Mouse (Mus musculus): Measurements from ENCODE around the gene Suclg1.

Suclg1 gene

GRCm38 (mm10) chr6:73249851-73250250 is 1.7 kb downstream of the Suclg1 start:
- no peak for DNase-seq (ENCODE audit: extremely low spot score, low spot score)

GRCm38 (mm10) chr6:73251336-73251735 is 3.2 kb downstream of the Suclg1 start:
- no peak for DNase-seq (ENCODE audit: extremely low spot score, low spot score)

GRCm38 (mm10) chr6:73252396-73252795 is 4.2 kb downstream of the Suclg1 start:
- DNase-seq (ENCODE audit: extremely low spot score, low spot score) = no peak

- DNase-seq (ENCODE audit: extremely low spot score, low spot score) = no peak
These were observed 4.8 kb downstream of the Suclg1 start for GRCm38 (mm10) chr6:73253006-73253405.

GRCm38 (mm10) chr6:73253584-73253983 is 5.4 kb downstream of the Suclg1 start:
- DNase-seq (ENCODE audit: extremely low spot score, low spot score) = no peak

- DNase-seq (ENCODE audit: extremely low spot score, low spot score) = no peak
These were observed 6.4 kb downstream of the Suclg1 start for GRCm38 (mm10) chr6:73254307-73255228.

GRCm38 (mm10) chr6:73257068-73257467 is 8.9 kb downstream of the Suclg1 start:
- DNase-seq (ENCODE audit: extremely low spot score, low spot score) = no peak

- DNase-seq (ENCODE audit: extremely low spot score, low spot score) = no peak
These were observed 11.9 kb downstream of the Suclg1 start for GRCm38 (mm10) chr6:73260110-73260509.

GRCm38 (mm10) chr6:73264801-73265200 is 16.6 kb downstream of the Suclg1 start:
- no peak for DNase-seq (ENCODE audit: extremely low spot score, low spot score)

- DNase-seq (ENCODE audit: extremely low spot score, low spot score) = no peak
These were observed 19.6 kb downstream of the Suclg1 start for GRCm38 (mm10) chr6:73267738-73268311.

- no peak for DNase-seq (ENCODE audit: extremely low spot score, low spot score)
These were observed 21.2 kb downstream of the Suclg1 start for GRCm38 (mm10) chr6:73269374-73269773.

- DNase-seq (ENCODE audit: extremely low spot score, low spot score) = no peak
These were observed 23.4 kb downstream of the Suclg1 start for GRCm38 (mm10) chr6:73271546-73272091.

GRCm38 (mm10) chr6:73275002-73275401 is 26.8 kb downstream of the Suclg1 start:
- DNase-seq (ENCODE audit: extremely low spot score, low spot score) = no peak

- DNase-seq (ENCODE audit: extremely low spot score, low spot score) = no peak
These were observed 31.5 kb downstream of the Suclg1 start for GRCm38 (mm10) chr6:73279681-73280080.

GRCm38 (mm10) chr6:73280546-73281115 is 32.4 kb downstream of the Suclg1 start:
- DNase-seq (ENCODE audit: extremely low spot score, low spot score) = no peak

- DNase-seq (ENCODE audit: extremely low spot score, low spot score) = no peak
These were observed 38.1 kb downstream of the Suclg1 start for GRCm38 (mm10) chr6:73286326-73286725.

- DNase-seq (ENCODE audit: extremely low spot score, low spot score) = no peak
These were observed 58.7 kb downstream of the Suclg1 start for GRCm38 (mm10) chr6:73306837-73307236.

- no peak for DNase-seq (ENCODE audit: extremely low spot score, low spot score)
These were observed 60.7 kb downstream of the Suclg1 start for GRCm38 (mm10) chr6:73308685-73309520.

GRCm38 (mm10) chr6:73311335-73311734 is 63.2 kb downstream of the Suclg1 start:
- no peak for DNase-seq (ENCODE audit: extremely low spot score, low spot score)

- no peak for DNase-seq (ENCODE audit: extremely low spot score, low spot score)
These were observed 63.6 kb downstream of the Suclg1 start for GRCm38 (mm10) chr6:73311786-73312185.

- DNase-seq (ENCODE audit: extremely low spot score, low spot score) = peak; percentile 87
These were observed 66.9 kb downstream of the Suclg1 start for GRCm38 (mm10) chr6:73314923-73315603.

All from neural tube, embryonic 10.5 days (tissue).